Mouse (Mus musculus) heart, embryonic 10.5 days (tissue): ENCODE measurements around the gene Tm4sf20. TPM values are rescaled to one million over a fixed set of nuclear protein-coding genes. Genes with fewer than 3 reads are reported as not detected.

Experiments
- DNase-seq: peaks from one replicate; pipeline ENCODE4 v3.0.0-alpha.2; 2017; ENCODE audit warnings: low spot score
- H3K27ac ChIP-seq: fragments of 300-500 bp; sonication (generic); 2 replicates; pipeline ENCODE4 v1.5.1; 2016; ENCODE audit warnings: mild to moderate bottlenecking
- H3K27me3 ChIP-seq: fragments of 300-500 bp; sonication (generic); 2 replicates; pipeline ENCODE4 v1.6.1; 2016; ENCODE audit warnings: mild to moderate bottlenecking; ENCODE audit not compliant: poor library complexity, insufficient read depth, severe bottlenecking
- H3K36me3 ChIP-seq: fragments of 300-500 bp; sonication (generic); 2 replicates; pipeline ENCODE4 v1.6.1; 2016; ENCODE audit warnings: mild to moderate bottlenecking, moderate library complexity
- H3K4me1 ChIP-seq: fragments of 300-500 bp; sonication (generic); 2 replicates; pipeline ENCODE4 v1.6.1; 2016; ENCODE audit warnings: mild to moderate bottlenecking
- H3K4me3 ChIP-seq: fragments of 300-500 bp; sonication (generic); 2 replicates; pipeline ENCODE4 v1.5.1; 2016; ENCODE audit warnings: mild to moderate bottlenecking, moderate library complexity
- H3K9me3 ChIP-seq: fragments of 300-500 bp; sonication (generic); 2 replicates; pipeline ENCODE4 v1.6.1; 2016; ENCODE audit warnings: mild to moderate bottlenecking, moderate library complexity
- WGBS: fragments of 180-500 bp; shearing (Covaris S2); methylation state at CpG from one replicate; pipeline ENCODE4 v1.1.7; 2016; 5-methylcytosine and 5-hydroxymethylcytosine counted together
- polyA plus RNA-seq: library from polyadenylated mRNA; unstranded; fragments of >200 nt; fragmentation: Nextera tagmentation; extraction: Ambion mirVana; gene quantifications from 2 replicates; pipeline ENCODE4 v1.2.1, GENCODE M21; 2016

The Tm4sf20 gene
- not detected in 2 replicates for polyA plus RNA-seq

- WGBS, result 70% methylated on average over 5 of the region's 5 CpGs
- Histone ChIP-seq H3K36me3 (no peaks in the 10 kb centered on the region), H3K4me3 (no peak within 1 kb of the TSS), H3K27ac (no peak within 1 kb of the TSS), H3K27me3 (no peaks in the 10 kb centered on the region), H3K9me3 (no peaks in the 10 kb centered on the region), H3K4me1 (peaks cover 12% of the 10 kb centered on the region)
- DNase-seq, result no peak
These were observed at the start of gene Tm4sf20 for GRCm38 (mm10) chr1:82768269-82768668. Gene Tm4sf20, minus strand, starts transcription at chr1:82768461.

DNA sequence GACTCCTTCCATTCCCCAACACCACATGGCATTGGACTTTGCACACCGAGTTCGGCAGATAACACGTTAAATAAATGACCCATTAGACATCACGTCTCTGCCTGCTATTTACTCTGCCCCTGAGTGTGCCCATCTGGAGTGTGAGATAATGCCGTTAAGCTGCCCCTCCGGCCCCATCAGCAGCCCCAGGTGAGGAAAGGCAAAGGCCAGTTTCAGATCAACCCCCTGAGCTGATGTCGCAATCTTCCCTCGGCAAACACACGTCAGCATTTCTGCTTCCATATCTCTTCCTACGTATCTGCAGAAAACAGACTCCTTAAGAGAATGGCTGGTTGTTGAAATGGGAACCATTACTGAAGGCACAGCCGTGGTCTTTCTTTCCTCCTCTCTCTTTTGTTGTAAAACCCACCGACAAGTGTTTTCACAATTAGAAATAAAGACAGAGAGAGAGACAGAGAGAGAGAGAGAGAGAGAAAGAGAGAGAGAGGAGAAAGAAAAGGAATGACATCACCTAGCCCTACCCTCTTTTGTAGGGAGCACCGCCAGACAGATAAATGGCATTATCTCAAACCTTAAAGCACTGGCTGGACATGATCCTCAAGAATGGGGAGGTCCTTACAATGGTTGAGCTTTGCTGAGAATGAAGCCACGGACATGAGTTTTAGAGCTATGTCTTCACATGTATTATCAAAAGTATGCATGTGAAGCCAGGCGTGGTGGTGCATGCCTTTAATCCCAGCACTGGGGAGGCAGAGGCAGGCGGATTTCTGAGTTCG, 47.9 kb upstream of the Tm4sf20 start:
- 30% methylated on average over 17 of the region's 17 CpGs for WGBS
- peaks cover 30% of the 10 kb centered on the region for H3K4me1 ChIP-seq
- peak overlapping the region; percentile 41; the same call in 1 of the 2 replicates for H3K4me3 ChIP-seq
- peak; percentile 95 for DNase-seq
- no peaks in the 10 kb centered on the region for H3K27me3 ChIP-seq
- H3K9me3 ChIP-seq, result no peaks in the 10 kb centered on the region
- H3K27ac ChIP-seq, result peak overlapping the region; percentile 67
- no peaks in the 10 kb centered on the region for H3K36me3 ChIP-seq

DNA sequence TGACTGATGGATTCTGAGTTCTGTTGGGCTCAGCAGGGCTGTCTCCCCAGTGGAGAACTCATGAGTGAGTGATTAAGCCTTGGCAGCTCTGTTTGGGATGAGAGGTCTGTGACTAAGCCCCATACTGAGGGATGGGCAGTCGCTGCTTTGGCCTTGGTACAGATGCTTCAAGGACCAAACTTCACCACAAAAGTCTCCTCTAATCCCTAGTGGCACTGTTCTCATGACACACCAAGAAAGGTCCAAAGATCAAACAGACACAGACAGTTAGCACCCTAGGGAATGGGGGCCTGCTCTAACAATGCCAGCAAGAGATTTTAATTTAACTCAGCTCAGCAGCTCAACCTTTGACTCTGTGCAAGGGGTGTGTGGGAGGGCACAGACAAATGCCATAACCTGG, 43.5 kb upstream of the Tm4sf20 start:
- 65% methylated on average over 1 of the region's 1 CpGs for WGBS

DNA sequence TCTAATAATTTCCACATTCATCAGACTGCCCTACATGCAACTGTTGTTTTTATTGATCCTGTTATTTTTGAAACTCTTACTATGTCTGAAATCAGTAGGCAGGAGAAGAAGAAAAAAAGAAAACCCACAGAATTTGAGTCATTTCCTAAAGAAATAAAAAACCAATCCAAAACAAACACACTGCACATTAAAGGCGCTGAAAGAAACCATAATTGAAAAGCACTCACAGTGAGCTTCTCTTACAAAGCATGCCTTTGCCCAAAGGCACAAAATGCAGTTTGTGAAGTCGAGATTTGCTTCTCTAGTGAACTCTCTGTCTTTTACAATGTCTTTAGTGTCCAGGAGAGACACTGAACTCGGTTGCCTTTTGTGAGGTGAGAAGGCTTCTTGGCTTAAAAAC, 40.3 kb upstream of the Tm4sf20 start:
- Histone ChIP-seq H3K27me3 (no peaks in the 10 kb centered on the region), H3K27ac (no peak overlapping the region), H3K4me1 (no peaks in the 10 kb centered on the region), H3K9me3 (no peaks in the 10 kb centered on the region), H3K36me3 (no peaks in the 10 kb centered on the region), H3K4me3 (no peak overlapping the region)
- no peak for DNase-seq
- 65% methylated on average over 3 of the region's 3 CpGs for WGBS

More for the DNA sequence above, 43.5 kb upstream of the Tm4sf20 start:
- Histone ChIP-seq H3K27ac (no peak overlapping the region), H3K4me3 (no peak overlapping the region), H3K27me3 (no peaks in the 10 kb centered on the region), H3K36me3 (no peaks in the 10 kb centered on the region), H3K4me1 (peaks cover 13% of the 10 kb centered on the region), H3K9me3 (no peaks in the 10 kb centered on the region)
- DNase-seq, result no peak

DNA sequence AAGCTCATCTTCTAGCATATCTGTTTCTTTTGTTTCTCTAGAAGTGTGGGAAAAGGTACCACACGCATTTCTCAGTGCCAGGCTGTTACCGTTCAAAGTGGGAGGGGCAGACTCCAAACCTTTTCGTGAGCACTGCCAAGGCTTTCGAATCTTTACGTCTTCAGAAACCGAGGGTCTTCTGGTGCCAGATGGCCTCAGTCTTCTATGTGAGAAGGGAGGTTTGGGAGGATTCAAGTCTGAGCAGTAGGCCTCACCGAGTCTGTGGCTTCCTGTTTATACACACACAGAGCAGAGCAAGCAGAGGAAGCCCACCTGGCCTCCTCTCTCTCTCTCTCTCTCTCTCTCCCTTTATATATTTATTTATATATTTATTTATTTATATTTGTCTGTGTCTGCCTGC, 38.9 kb upstream of the Tm4sf20 start:
- Histone ChIP-seq H3K27ac (no peak overlapping the region), H3K4me3 (no peak overlapping the region), H3K27me3 (no peaks in the 10 kb centered on the region), H3K36me3 (no peaks in the 10 kb centered on the region), H3K9me3 (no peaks in the 10 kb centered on the region), H3K4me1 (no peaks in the 10 kb centered on the region)
- WGBS, result 85% methylated on average over 7 of the region's 7 CpGs
- no peak for DNase-seq

- Histone ChIP-seq H3K27me3 (no peaks in the 10 kb centered on the region), H3K4me3 (no peak overlapping the region), H3K9me3 (no peaks in the 10 kb centered on the region), H3K4me1 (no peaks in the 10 kb centered on the region), H3K36me3 (no peaks in the 10 kb centered on the region), H3K27ac (no peak overlapping the region)
- 69% methylated on average over 8 of the region's 8 CpGs for WGBS
- DNase-seq, result no peak
These were observed 38.1 kb upstream of the Tm4sf20 start for GRCm38 (mm10) chr1:82806391-82806790.

GRCm38 (mm10) chr1:82804059-82804458, 35.8 kb upstream of the Tm4sf20 start:
- Histone ChIP-seq H3K36me3 (no peaks in the 10 kb centered on the region), H3K4me1 (no peaks in the 10 kb centered on the region), H3K27me3 (no peaks in the 10 kb centered on the region), H3K4me3 (no peak overlapping the region), H3K9me3 (no peaks in the 10 kb centered on the region), H3K27ac (no peak overlapping the region)
- no peak for DNase-seq
- 88% methylated on average over 1 of the region's 1 CpGs for WGBS

DNA sequence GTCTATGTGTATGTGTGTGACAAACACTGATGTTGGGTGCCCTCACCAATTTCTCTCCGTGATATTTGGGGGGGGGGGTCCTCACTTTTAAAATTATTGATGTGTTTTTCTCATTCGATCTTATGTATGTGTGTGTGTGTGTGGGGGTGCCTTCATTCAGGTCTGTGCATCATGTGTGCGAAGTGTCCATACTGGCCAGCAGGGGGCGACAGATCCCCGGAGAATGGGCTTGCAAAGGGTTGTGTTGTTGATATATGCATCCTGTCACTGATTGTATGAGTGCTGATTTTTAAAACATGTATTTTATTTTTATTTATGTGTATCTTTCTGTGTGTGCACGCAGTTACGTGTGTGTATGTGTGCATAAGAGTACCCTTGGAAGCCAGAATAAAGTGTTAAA, 35.3 kb upstream of the Tm4sf20 start:
- no peaks in the 10 kb centered on the region for H3K9me3 ChIP-seq
- DNase-seq, result no peak
- H3K4me3 ChIP-seq, result no peak overlapping the region
- H3K27ac ChIP-seq, result no peak overlapping the region
- H3K36me3 ChIP-seq, result no peaks in the 10 kb centered on the region
- H3K4me1 ChIP-seq, result no peaks in the 10 kb centered on the region
- no peaks in the 10 kb centered on the region for H3K27me3 ChIP-seq
- 70% methylated on average over 7 of the region's 7 CpGs for WGBS

DNA sequence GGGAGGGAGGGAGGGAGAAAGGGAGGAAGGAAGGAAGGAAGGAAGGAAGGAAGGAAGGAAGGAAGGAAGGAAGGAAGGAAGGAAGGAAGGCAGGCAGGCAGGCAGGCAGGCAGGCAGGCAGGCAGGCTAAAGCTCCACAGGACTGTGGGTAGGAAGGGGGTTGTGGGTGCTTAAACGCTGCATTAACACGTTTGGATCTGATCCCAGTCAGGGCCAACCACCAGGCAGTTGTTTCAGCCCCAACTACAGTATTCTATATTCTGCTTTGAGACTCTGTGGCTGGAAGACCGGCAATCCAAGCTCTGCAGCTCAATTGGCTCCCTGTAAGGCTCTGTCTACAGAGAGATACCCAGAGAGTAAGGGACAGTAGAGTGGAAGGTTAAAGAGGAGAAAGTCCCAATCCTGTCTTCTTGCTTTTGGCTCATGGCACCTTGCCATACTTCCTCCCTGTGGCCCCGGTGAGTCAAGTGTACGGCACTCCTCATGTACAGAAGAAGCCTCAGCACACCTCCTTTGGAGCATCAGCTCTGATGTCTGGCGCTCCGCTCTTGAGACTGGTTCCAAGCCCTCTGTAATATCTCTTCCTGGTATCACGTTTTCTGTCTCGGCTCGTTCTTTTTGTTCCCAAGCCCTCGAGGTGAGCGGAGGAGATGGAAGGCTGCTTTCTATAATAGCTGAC, 33.0 kb upstream of the Tm4sf20 start:
- Histone ChIP-seq H3K4me1 (0 out of 2 replicates have a peak, but pooled peaks cover under 1% of the 10 kb centered on the region), H3K27me3 (no peaks in the 10 kb centered on the region), H3K36me3 (no peaks in the 10 kb centered on the region), H3K27ac (no peak overlapping the region), H3K9me3 (no peaks in the 10 kb centered on the region), H3K4me3 (no peak overlapping the region)
- no peak for DNase-seq
- 80% methylated on average over 12 of the region's 12 CpGs for WGBS

DNA sequence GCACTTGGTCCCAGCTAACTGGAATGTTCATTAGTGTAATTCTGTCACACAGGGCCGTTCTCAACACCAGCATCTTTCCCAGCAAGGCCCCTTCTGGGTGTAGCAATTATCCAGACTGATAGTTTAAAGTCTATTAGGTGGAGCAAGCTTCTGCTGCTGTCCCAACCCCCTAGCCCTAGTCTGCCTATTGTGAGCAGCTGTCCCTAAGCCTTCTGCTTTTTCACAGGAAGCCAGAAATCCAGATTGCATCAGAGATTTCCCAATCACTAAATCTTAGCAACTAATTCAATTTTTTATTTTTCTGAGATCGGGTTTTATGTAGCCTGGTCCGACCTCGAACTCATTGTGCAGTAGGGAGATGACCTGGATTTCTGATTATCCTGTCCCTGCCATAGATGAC, 30.7 kb upstream of the Tm4sf20 start:
- WGBS, result 80% methylated on average over 4 of the region's 4 CpGs

GRCm38 (mm10) chr1:82798304-82798703, 30.0 kb upstream of the Tm4sf20 start:
- DNase-seq, result no peak
- Histone ChIP-seq H3K4me3 (no peak overlapping the region), H3K27me3 (no peaks in the 10 kb centered on the region), H3K36me3 (no peaks in the 10 kb centered on the region), H3K27ac (no peak overlapping the region), H3K9me3 (no peaks in the 10 kb centered on the region), H3K4me1 (peaks cover 4% of the 10 kb centered on the region; the same call in 1 of the 2 replicates)
- whole genome bisulfite sequencing, result 83% methylated on average over 5 of the region's 5 CpGs

More for the DNA sequence above, 30.7 kb upstream of the Tm4sf20 start:
- H3K27ac ChIP-seq, result no peak overlapping the region
- H3K36me3 ChIP-seq, result no peaks in the 10 kb centered on the region
- no peaks in the 10 kb centered on the region for H3K9me3 ChIP-seq
- no peak for DNase-seq
- no peak overlapping the region for H3K4me3 ChIP-seq
- H3K27me3 ChIP-seq, result no peaks in the 10 kb centered on the region
- H3K4me1 ChIP-seq, result peaks cover 4% of the 10 kb centered on the region; the same call in 1 of the 2 replicates

- no peak for DNase-seq
- peaks cover 4% of the 10 kb centered on the region; the same call in 1 of the 2 replicates for H3K4me1 ChIP-seq
- no peaks in the 10 kb centered on the region for H3K36me3 ChIP-seq
- H3K27ac ChIP-seq, result no peak overlapping the region
- no peaks in the 10 kb centered on the region for H3K9me3 ChIP-seq
- H3K4me3 ChIP-seq, result no peak overlapping the region
- H3K27me3 ChIP-seq, result no peaks in the 10 kb centered on the region
- WGBS, result 91% methylated on average over 4 of the region's 4 CpGs
These were observed 28.8 kb upstream of the Tm4sf20 start for GRCm38 (mm10) chr1:82797088-82797487.

GRCm38 (mm10) chr1:82795702-82796443, 27.6 kb upstream of the Tm4sf20 start:
- DNase-seq, result no peak
- Histone ChIP-seq H3K9me3 (no peaks in the 10 kb centered on the region), H3K36me3 (no peaks in the 10 kb centered on the region), H3K4me3 (no peak overlapping the region), H3K27ac (no peak overlapping the region), H3K27me3 (no peaks in the 10 kb centered on the region), H3K4me1 (peaks cover 4% of the 10 kb centered on the region; the same call in 1 of the 2 replicates)
- WGBS, result 49% methylated on average over 18 of the region's 18 CpGs
